Mouse (Mus musculus) E14TG2a.4 (cell line): ENCODE measurements around the gene Focad.
A peak's percentile ranks its signal among the peaks of the same experiment; 100 is the strongest.

Source experiments
- H3K27me3 ChIP-seq: 2 replicates; pipeline ENCODE4 v1.6.1; 2014; ENCODE audit warnings: low read length, control low read depth; ENCODE audit not compliant: insufficient read depth
- H3K36me3 ChIP-seq: 2 replicates; pipeline ENCODE4 v1.6.1; 2014; ENCODE audit warnings: low read length, control low read depth; ENCODE audit not compliant: insufficient read depth
- H3K4me1 ChIP-seq: replicated peaks from 2 replicates; pipeline ENCODE4 v1.6.1; 2014; ENCODE audit warnings: low read depth, low read length, control low read depth
- H3K4me3 ChIP-seq: replicated peaks from 2 replicates; pipeline ENCODE4 v1.5.1; 2014; ENCODE audit warnings: mild to moderate bottlenecking, low read length
- H3K9me3 ChIP-seq: 2 replicates; pipeline ENCODE4 v1.6.1; 2014; ENCODE audit warnings: low read length, control low read depth
- CTCF ChIP-seq: conservative IDR thresholded peaks from 2 replicates; pipeline ENCODE4 v1.5.1; 2014; ENCODE audit warnings: low read length
- NANOG ChIP-seq: IDR thresholded peaks from 2 replicates; pipeline ENCODE4 v1.6.1; 2014; ENCODE audit warnings: borderline replicate concordance, low read length, mixed read lengths
- POU5F1 ChIP-seq: IDR thresholded peaks from 2 replicates; pipeline ENCODE4 v1.6.1; 2014; ENCODE audit warnings: low read length, borderline replicate concordance

Focad gene

GRCm38 (mm10) chr4:88094062-88094767 is at the start of gene Focad:
Focad (plus strand) TSS chr4:88094629.
- peaks cover 6% of the 10 kb centered on the region for H3K4me1 ChIP-seq
- H3K36me3 ChIP-seq = no peaks in the 10 kb centered on the region

GRCm38 (mm10) chr4:88045151-88045550 is 49.3 kb upstream of the Focad start:
- no peak for TF ChIP-seq NANOG
- TF ChIP-seq POU5F1 = no peak
- TF ChIP-seq CTCF = no peak
- Histone ChIP-seq H3K27me3 (no peaks in the 10 kb centered on the region), H3K4me3 (no peak overlapping the region), H3K36me3 (no peaks in the 10 kb centered on the region), H3K4me1 (no peaks in the 10 kb centered on the region), H3K9me3 (no peaks in the 10 kb centered on the region)

More at GRCm38 (mm10) chr4:88094062-88094767, at the start of gene Focad:
- H3K4me3 ChIP-seq = peak within 1 kb of the TSS; percentile 93
- no peak for TF ChIP-seq CTCF
- TF ChIP-seq NANOG = no peak
- no peak for TF ChIP-seq POU5F1
- H3K9me3 ChIP-seq = no peaks in the 10 kb centered on the region
- no peaks in the 10 kb centered on the region for H3K27me3 ChIP-seq

GRCm38 (mm10) chr4:88046280-88046679 is 48.1 kb upstream of the Focad start:
- Histone ChIP-seq H3K36me3 (no peaks in the 10 kb centered on the region), H3K4me3 (no peak overlapping the region), H3K4me1 (no peaks in the 10 kb centered on the region), H3K9me3 (no peaks in the 10 kb centered on the region), H3K27me3 (no peaks in the 10 kb centered on the region)
- TF ChIP-seq CTCF = no peak
- no peak for TF ChIP-seq NANOG
- TF ChIP-seq POU5F1 = no peak

DNA sequence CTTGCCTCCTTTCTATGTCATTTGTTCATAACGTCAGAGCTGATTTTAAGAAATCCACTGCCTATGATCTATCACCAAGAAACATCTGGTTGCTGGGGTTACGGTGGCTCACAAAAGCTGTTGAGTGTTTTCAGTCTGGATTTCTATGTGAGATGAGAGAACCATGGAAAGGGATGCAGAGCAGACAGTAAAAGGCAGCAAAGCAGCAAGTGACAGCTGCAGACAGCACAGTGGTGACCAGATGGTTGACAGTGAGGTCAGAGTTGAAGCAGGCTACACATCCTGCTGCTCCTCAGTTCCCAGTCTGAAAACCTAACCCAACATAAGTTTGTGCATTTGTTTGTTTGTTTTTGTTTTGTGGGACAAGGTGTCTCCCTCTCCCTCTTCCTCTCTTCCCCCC is 19.0 kb upstream of the Focad start:
- no peak overlapping the region for H3K4me3 ChIP-seq
- peaks cover 6% of the 10 kb centered on the region for H3K4me1 ChIP-seq
- no peaks in the 10 kb centered on the region for H3K9me3 ChIP-seq
- no peaks in the 10 kb centered on the region for H3K27me3 ChIP-seq
- H3K36me3 ChIP-seq = no peaks in the 10 kb centered on the region
- TF ChIP-seq POU5F1 (no peak), NANOG (no peak), CTCF (no peak)

GRCm38 (mm10) chr4:88078983-88079382 is 15.4 kb upstream of the Focad start:
- Histone ChIP-seq H3K27me3 (no peaks in the 10 kb centered on the region), H3K4me3 (no peak overlapping the region), H3K4me1 (peaks cover 6% of the 10 kb centered on the region), H3K36me3 (no peaks in the 10 kb centered on the region), H3K9me3 (no peaks in the 10 kb centered on the region)
- no peak for TF ChIP-seq POU5F1
- TF ChIP-seq NANOG = no peak
- TF ChIP-seq CTCF = no peak

- TF ChIP-seq CTCF (no peak), NANOG (no peak), POU5F1 (no peak)
- no peaks in the 10 kb centered on the region for H3K27me3 ChIP-seq
- H3K4me3 ChIP-seq = no peak overlapping the region
- H3K9me3 ChIP-seq = no peaks in the 10 kb centered on the region
- H3K36me3 ChIP-seq = no peaks in the 10 kb centered on the region
- peaks cover 6% of the 10 kb centered on the region for H3K4me1 ChIP-seq
Observed at GRCm38 (mm10) chr4:88081417-88081816, 13.0 kb upstream of the Focad start.

GRCm38 (mm10) chr4:88081885-88082284 is 12.5 kb upstream of the Focad start:
- no peak for TF ChIP-seq NANOG
- no peak for TF ChIP-seq POU5F1
- TF ChIP-seq CTCF = no peak
- no peaks in the 10 kb centered on the region for H3K27me3 ChIP-seq
- no peak overlapping the region for H3K4me3 ChIP-seq
- H3K36me3 ChIP-seq = no peaks in the 10 kb centered on the region
- peaks cover 6% of the 10 kb centered on the region for H3K4me1 ChIP-seq
- no peaks in the 10 kb centered on the region for H3K9me3 ChIP-seq

DNA sequence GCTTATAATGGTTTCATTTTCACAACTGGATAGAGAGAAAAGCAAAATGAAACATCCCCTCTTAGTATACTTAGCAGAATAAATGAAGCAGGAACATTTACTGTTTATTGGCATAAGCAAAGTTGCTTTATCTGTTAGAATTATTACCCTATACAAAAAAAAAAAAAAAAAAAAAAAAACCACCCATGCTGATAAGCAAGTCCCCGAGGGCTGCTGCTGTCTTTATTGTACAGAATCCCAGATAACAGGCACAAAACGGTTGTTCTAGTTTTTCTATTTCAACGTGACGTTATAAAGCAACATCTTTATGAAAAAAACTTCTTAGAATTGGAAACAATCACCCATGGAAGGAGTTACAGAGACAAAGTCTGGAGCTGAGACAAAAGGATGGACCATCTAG is 12.0 kb upstream of the Focad start:
- no peak for TF ChIP-seq CTCF
- TF ChIP-seq NANOG = no peak
- TF ChIP-seq POU5F1 = no peak
- Histone ChIP-seq H3K4me1 (peaks cover 6% of the 10 kb centered on the region), H3K4me3 (no peak overlapping the region), H3K27me3 (no peaks in the 10 kb centered on the region), H3K9me3 (no peaks in the 10 kb centered on the region), H3K36me3 (no peaks in the 10 kb centered on the region)

DNA sequence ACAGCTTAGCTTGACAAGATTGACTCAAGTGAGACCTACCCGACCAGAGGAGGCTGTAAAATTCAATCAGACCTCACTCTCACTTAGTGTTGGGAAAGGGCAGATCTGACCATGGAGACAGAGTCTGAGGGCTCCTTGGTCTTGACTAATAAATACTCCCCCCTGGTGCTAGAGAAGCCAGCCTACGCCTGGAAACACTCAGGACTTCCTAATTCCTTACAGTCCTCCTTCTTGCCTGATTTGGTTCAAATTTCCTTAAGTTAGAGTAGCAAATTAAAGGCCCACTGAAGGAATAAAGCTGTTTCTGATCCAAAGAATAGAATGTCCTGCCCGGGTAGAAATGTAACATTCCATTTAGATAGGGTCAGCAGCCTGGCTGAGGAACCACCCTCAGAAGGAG is 10.6 kb upstream of the Focad start:
- Histone ChIP-seq H3K27me3 (no peaks in the 10 kb centered on the region), H3K4me3 (no peak overlapping the region), H3K9me3 (no peaks in the 10 kb centered on the region), H3K36me3 (no peaks in the 10 kb centered on the region), H3K4me1 (peaks cover 6% of the 10 kb centered on the region)
- TF ChIP-seq POU5F1 = no peak
- TF ChIP-seq NANOG = no peak
- TF ChIP-seq CTCF = no peak
